Mouse (Mus musculus): Measurements from ENCODE around the gene Gm11555.
"Not testable (repeated sequence)": the region's sequence is repeated elsewhere in the genome, so short reads cannot be mapped to it uniquely, and the experiment has no call there.

Gene Gm11555

GRCm38 (mm10) chr11:99650136-99650535 is at the start of gene Gm11555:
Gm11555 (minus strand) TSS chr11:99650236.
- no peak for DNase-seq

GRCm38 (mm10) chr11:99690463-99690862 is 40.4 kb upstream of the Gm11555 start, which contains the start of gene Gm14190:
Gm14190 (minus strand) TSS chr11:99690740.
- peak; percentile 79 for DNase-seq

GRCm38 (mm10) chr11:99685235-99685634 is 35.2 kb upstream of the Gm11555 start:
- DNase-seq = not testable (repeated sequence)

- no peak for DNase-seq
These were observed 33.4 kb upstream of the Gm11555 start for GRCm38 (mm10) chr11:99683481-99683880.

GRCm38 (mm10) chr11:99665860-99666259 is 15.8 kb upstream of the Gm11555 start, which contains the start of gene Krtap4-6:
Krtap4-6 (minus strand) TSS chr11:99665960.
- DNase-seq = no peak

GRCm38 (mm10) chr11:99662802-99663201 is 12.8 kb upstream of the Gm11555 start:
- no peak for DNase-seq

GRCm38 (mm10) chr11:99659256-99659655 is 9.2 kb upstream of the Gm11555 start:
- no peak for DNase-seq

- DNase-seq = not testable (repeated sequence)
These were observed 8.5 kb upstream of the Gm11555 start, which contains the start of gene Gm11563 for GRCm38 (mm10) chr11:99658467-99659010. Gm11563 (minus strand) TSS chr11:99658960.

GRCm38 (mm10) chr11:99657051-99657450 is 7.0 kb upstream of the Gm11555 start:
- no peak for DNase-seq

GRCm38 (mm10) chr11:99646444-99646843 is 3.6 kb downstream of the Gm11555 start:
- DNase-seq = no peak

GRCm38 (mm10) chr11:99644351-99644750 is 5.7 kb downstream of the Gm11555 start:
- no peak for DNase-seq

- not testable (repeated sequence) for DNase-seq
These were observed 6.3 kb downstream of the Gm11555 start, which contains the start of gene Krtap4-7 for GRCm38 (mm10) chr11:99643635-99644139. Krtap4-7 (minus strand) TSS chr11:99644089.

GRCm38 (mm10) chr11:99640926-99641325 is 9.1 kb downstream of the Gm11555 start:
- no peak for DNase-seq

- no peak for DNase-seq
These were observed 12.9 kb downstream of the Gm11555 start for GRCm38 (mm10) chr11:99637086-99637485.

GRCm38 (mm10) chr11:99634653-99635134 is 15.3 kb downstream of the Gm11555 start, which contains the start of gene Krtap4-2:
Krtap4-2 (minus strand) TSS chr11:99635084.
- DNase-seq = no peak

- DNase-seq = no peak
These were observed 16.7 kb downstream of the Gm11555 start for GRCm38 (mm10) chr11:99633293-99633692.

GRCm38 (mm10) chr11:99630890-99631289 is 19.1 kb downstream of the Gm11555 start:
- no peak for DNase-seq

- no peak for DNase-seq
These were observed 21.9 kb downstream of the Gm11555 start, which contains the start of gene Krtap4-1 for GRCm38 (mm10) chr11:99628138-99628537. Krtap4-1 (minus strand) TSS chr11:99628238.

- no peak for DNase-seq
These were observed 29.7 kb downstream of the Gm11555 start, which contains the start of gene Gm11562 for GRCm38 (mm10) chr11:99620335-99620734. Gm11562 (minus strand) TSS chr11:99620435.

- peak; percentile 40 for DNase-seq
These were observed 35.2 kb downstream of the Gm11555 start, which contains the start of gene Krtap2-4 for GRCm38 (mm10) chr11:99614796-99615363. Krtap2-4 (minus strand) TSS chr11:99614846.

- DNase-seq = peak; percentile 4
These were observed 39.9 kb downstream of the Gm11555 start, which contains the start of gene Gm11937 for GRCm38 (mm10) chr11:99610089-99610488. Gm11937 (minus strand) TSS chr11:99610189.

- peak; percentile 19 for DNase-seq
These were observed 40.9 kb downstream of the Gm11555 start for GRCm38 (mm10) chr11:99609126-99609525.

- not testable (repeated sequence) for DNase-seq
These were observed 46.8 kb downstream of the Gm11555 start, which contains the start of gene Gm11938 for GRCm38 (mm10) chr11:99603208-99603607. Gm11938 (minus strand) TSS chr11:99603308.
